Mouse (Mus musculus) ES-E14 (cell line): Measurements from ENCODE around the gene Mpg. TPM values are rescaled to one million over a fixed set of nuclear protein-coding genes. Genes with fewer than 3 reads are reported as not detected.
"Not testable (repeated sequence)": the region's sequence is repeated elsewhere in the genome, so short reads cannot be mapped to it uniquely, and the experiment has no call there.

ENCODE experiments used
- DNase-seq: peaks from one replicate; pipeline ENCODE4 v3.0.0-alpha.2; 2013; ENCODE audit warnings: low read depth, low spot score
- H3K27ac ChIP-seq: 2 replicates; pipeline ENCODE4 v1.5.1; 2012; ENCODE audit warnings: low read depth, mild to moderate bottlenecking, low read length, moderate library complexity, mixed read lengths; ENCODE audit not compliant: poor library complexity, insufficient read depth, severe bottlenecking
- H3K36me3 ChIP-seq: 2 replicates; pipeline ENCODE4 v1.6.1; 2012; ENCODE audit warnings: mild to moderate bottlenecking, low read length, moderate library complexity, mixed read lengths; ENCODE audit not compliant: control insufficient read depth, poor library complexity, insufficient read depth, severe bottlenecking
- H3K4me1 ChIP-seq, 2 experiments: fragments of 150-350 bp in 1 of 2; sonication (generic) in 1 of 2; 2 replicates each; pipeline ENCODE4 v1.6.1; 2012; ENCODE audit warnings: low read length in 2 of 2, mild to moderate bottlenecking in 1 of 2, mixed read lengths in 1 of 2; ENCODE audit not compliant: control insufficient read depth in 2 of 2, insufficient read depth in 2 of 2, poor library complexity in 1 of 2
- H3K4me3 ChIP-seq, 2 experiments: fragments of 150-350 bp in 1 of 2; sonication (generic) in 1 of 2; 2 replicates each; pipeline ENCODE4 v1.5.1; 2012; ENCODE audit warnings: low read length in 2 of 2, low read depth in 1 of 2, mild to moderate bottlenecking in 1 of 2, mixed read lengths in 1 of 2; ENCODE audit not compliant: insufficient read depth in 1 of 2, poor library complexity in 1 of 2, severe bottlenecking in 1 of 2
- H3K9ac ChIP-seq: 2 replicates; pipeline ENCODE4 v1.6.1; 2012; ENCODE audit warnings: low read depth, mild to moderate bottlenecking, low read length, mixed read lengths; ENCODE audit not compliant: poor library complexity, insufficient read depth, severe bottlenecking
- H3K9me3 ChIP-seq: fragments of 150-350 bp; sonication (generic); 2 replicates; pipeline ENCODE4 v1.6.1; 2012; ENCODE audit warnings: low read depth, mild to moderate bottlenecking, low read length; ENCODE audit not compliant: control insufficient read depth, insufficient read depth
- CHD2 ChIP-seq: IDR thresholded peaks from 2 replicates; pipeline ENCODE4 v1.6.1; 2014; ENCODE audit warnings: mild to moderate bottlenecking, low read depth, low read length, inconsistent platforms
- HCFC1 ChIP-seq: IDR thresholded peaks from 2 replicates; pipeline ENCODE4 v1.6.1; 2012; ENCODE audit warnings: low read length, inconsistent platforms, borderline replicate concordance; ENCODE audit not compliant: insufficient read depth
- MAFK ChIP-seq: IDR thresholded peaks from 2 replicates; pipeline ENCODE4 v1.6.1; 2014; ENCODE audit warnings: mild to moderate bottlenecking, low read depth, low read length, inconsistent platforms; ENCODE audit not compliant: insufficient read depth
- ZC3H11A ChIP-seq: IDR thresholded peaks from 2 replicates; pipeline ENCODE4 v1.6.1; 2012; ENCODE audit warnings: low read depth, mild to moderate bottlenecking, inconsistent platforms, low read length, borderline replicate concordance
- ZNF384 ChIP-seq: IDR thresholded peaks from 2 replicates; pipeline ENCODE4 v1.6.1; 2012; ENCODE audit warnings: low read depth, low read length, inconsistent platforms
- in situ Hi-C, 2 experiments: fragments of 600-800 bp; cut with MboI; formaldehyde crosslinking; loops; one replicate each; pipeline ENCODE4 v1.15.1; 2025; ENCODE audit warnings: low sequenced_read_pairs in 2 of 2, inconsistent platforms in 1 of 2; ENCODE audit not compliant: unreplicated experiment in 2 of 2
- total RNA-seq: library from RNA; depleted of rRNA; stranded (reverse); fragments of 300-350 nt; gene quantifications from 2 replicates; pipeline ENCODE4 v1.2.3, GENCODE M21; 2012

Mpg gene
- total RNA-seq, 1 experiment, result 30.6 TPM

DNA sequence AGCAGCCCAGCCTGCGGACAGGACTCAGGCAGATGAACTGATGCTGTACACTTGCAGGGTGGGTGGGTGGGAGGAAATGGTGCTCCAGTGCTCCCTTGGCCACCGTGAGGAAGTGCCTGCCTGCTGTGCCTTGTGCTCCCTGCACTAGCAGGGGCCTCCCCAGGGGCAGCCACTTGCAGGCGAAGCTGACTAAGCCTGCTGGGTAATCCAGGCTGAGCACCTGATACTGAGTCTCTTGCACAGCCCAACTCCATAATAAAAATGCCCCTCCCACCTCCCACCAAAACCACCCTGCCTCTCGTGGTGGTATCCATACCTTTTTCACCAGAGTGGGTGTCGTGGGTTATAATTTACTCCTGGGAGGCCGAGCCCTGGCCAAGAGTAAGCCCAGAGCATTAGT lies 27.1 kb upstream of the Mpg start:
- TF ChIP-seq ZC3H11A (no peak), MAFK (no peak), HCFC1 (no peak), ZNF384 (no peak), CHD2 (no peak)
- no peak for DNase-seq
- Histone ChIP-seq H3K9me3 (no peaks in the 10 kb centered on the region), H3K27ac (no peak overlapping the region), H3K36me3 (no peaks in the 10 kb centered on the region), H3K9ac (no peak overlapping the region), H3K4me1 (peaks cover 0 to 3% of the 10 kb centered on the region in 2 experiments; a peak in 1 of 4 replicates), H3K4me3 (no peak overlapping the region)
- in situ Hi-C loops, result no loop called here

DNA sequence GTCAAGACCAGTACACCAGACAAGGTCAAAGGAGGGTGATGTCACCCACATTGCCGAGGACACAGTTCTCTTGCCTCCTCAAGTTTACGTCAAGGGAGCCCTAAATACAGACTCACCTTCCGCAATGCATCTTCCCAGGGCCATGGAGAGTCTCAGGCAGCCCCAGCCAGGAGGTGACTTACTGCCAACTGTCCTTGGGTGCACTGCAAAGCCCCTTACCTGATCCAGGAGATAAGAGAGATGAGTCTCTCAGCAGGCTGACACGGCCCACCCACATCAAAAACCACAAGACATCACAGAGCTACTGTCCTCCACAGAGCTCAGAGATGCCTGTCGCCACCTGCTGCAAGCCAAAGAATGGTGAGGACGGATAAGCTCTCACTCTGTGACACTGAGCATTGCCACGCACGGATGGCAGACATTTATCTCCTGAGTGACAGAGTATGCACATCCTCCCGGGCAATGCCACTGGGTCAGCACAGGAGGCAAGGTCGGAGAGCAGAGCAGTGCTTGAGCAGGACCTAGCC lies 26.2 kb upstream of the Mpg start, which contains the start of gene Il9r:
Gene Il9r (minus strand): TSS at position 205 of the 527 bp plus-strand sequence.
- TF ChIP-seq CHD2, result no peak
- TF ChIP-seq ZC3H11A, result no peak
- no peak for TF ChIP-seq MAFK
- TF ChIP-seq ZNF384, result no peak
- TF ChIP-seq HCFC1, result no peak
- no peaks in the 10 kb centered on the region for H3K36me3 ChIP-seq
- H3K9ac ChIP-seq, result no peak within 1 kb of the TSS
- no peak within 1 kb of the TSS for H3K4me3 ChIP-seq
- DNase-seq, result no peak
- no peaks in the 10 kb centered on the region for H3K9me3 ChIP-seq
- no peak within 1 kb of the TSS for H3K27ac ChIP-seq
- peaks cover 0 to 6% of the 10 kb centered on the region in 2 experiments; a peak in 1 of 4 replicates for H3K4me1 ChIP-seq
- in situ Hi-C loops, result no loop called here

DNA sequence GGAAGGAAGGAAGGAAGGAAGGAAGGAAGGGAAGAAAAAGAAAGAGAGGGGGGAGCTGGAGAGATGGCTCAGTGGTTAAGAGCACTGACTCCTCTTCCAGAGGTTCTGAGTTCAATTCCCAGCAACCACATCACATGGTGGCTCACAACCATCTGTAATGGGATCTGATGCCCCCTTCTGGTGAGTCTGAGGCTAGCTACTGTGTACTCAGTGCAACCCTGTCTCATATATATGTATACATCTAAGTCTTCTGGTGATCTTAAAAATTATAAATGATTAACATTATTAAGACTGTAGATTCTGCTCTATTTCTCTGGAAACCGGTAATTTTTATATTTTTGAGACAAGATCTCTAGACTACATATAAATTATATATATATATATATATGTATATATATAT lies 25.3 kb upstream of the Mpg start:
- H3K4me1 ChIP-seq, H3K27ac ChIP-seq, H3K9me3 ChIP-seq, in situ Hi-C loops, H3K4me3 ChIP-seq, H3K36me3 ChIP-seq, DNase-seq, H3K9ac ChIP-seq: not testable (repeated sequence)

DNA sequence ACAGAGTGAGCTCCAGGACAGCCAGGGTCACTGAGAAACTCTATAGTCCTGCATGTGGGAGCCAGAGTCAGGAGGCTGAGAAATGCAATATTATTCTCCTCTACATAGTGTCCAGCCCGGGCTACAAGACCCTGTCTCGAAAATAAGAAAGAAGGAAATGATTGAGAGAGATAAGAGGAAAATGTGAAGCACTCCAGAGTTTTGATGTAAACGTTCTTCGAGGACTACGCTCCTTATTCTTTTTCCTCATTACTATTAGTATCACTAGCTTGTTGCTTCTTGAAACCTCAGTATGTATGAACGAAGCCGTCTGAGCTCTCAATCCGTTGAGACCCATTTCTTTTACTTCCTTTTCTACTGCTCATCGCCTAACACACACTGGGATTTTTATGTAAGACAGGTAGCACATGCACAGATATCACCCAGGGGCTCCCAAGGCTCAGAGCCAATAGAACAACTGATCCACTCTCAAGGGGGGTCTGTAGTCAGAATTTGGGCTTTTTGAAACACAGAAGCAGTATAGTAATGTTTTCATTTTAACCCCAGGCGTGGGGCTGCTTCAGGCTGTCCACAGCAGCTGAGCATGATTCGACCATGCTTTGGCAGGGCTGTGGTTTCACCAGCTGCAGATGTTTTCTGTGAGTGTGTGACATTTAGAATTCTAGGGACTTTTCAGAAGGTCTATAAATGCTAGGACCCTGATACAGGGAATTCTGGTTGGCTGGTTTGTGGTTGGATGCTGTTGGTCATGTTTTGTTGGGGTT lies 24.2 kb upstream of the Mpg start:
- peaks cover 0 to 6% of the 10 kb centered on the region in 2 experiments; a peak in 2 of 4 replicates for H3K4me1 ChIP-seq
- no peaks in the 10 kb centered on the region for H3K9me3 ChIP-seq
- TF ChIP-seq ZNF384, result no peak
- TF ChIP-seq CHD2, result no peak
- TF ChIP-seq MAFK, result no peak
- TF ChIP-seq ZC3H11A, result no peak
- TF ChIP-seq HCFC1, result no peak
- in situ Hi-C loops, result no loop called here
- H3K27ac ChIP-seq, result no peak overlapping the region
- H3K36me3 ChIP-seq, result no peaks in the 10 kb centered on the region
- no peak overlapping the region for H3K9ac ChIP-seq
- no peak overlapping the region for H3K4me3 ChIP-seq
- no peak for DNase-seq
